8 mouse cellular contexts compared by ENCODE assay signal in genomic region chr12:111538292-111539040, GRCm38 (mm10). TPM values are rescaled to one million over a fixed set of nuclear protein-coding genes. Genes with fewer than 3 reads are reported as not detected.
DNase-seq lines count a peak whose midpoint lies in the region; ATAC-seq and TF ChIP-seq lines count a peak whose summit lies in the region.

No protein-coding gene starts in this region.

- no peaks in the 10 kb centered on the region for H3K27me3 ChIP-seq in forebrain, embryonic 13.5 days
- H3K27me3 ChIP-seq in neural tube, embryonic 15.5 days (replicated peaks): no peaks in the 10 kb centered on the region

- peaks cover 35% of the 10 kb centered on the region for H3K4me1 ChIP-seq in forebrain, embryonic 13.5 days
- H3K4me1 ChIP-seq in lung, adult 2 months (ENCODE audit: control insufficient read depth, insufficient read depth, low read length): peaks cover 8% of the 10 kb centered on the region
- peaks cover 36% of the 10 kb centered on the region for H3K4me1 ChIP-seq in neural tube, embryonic 15.5 days

- no peak for TF ChIP-seq CTCF in layer of hippocampus, adult 2 months (conservative IDR thresholded peaks at IDR 0.05)
- no peak for TF ChIP-seq CTCF in lung, adult 2 months (IDR thresholded peaks at IDR 0.05; ENCODE audit: insufficient read depth, low read length)

- H3K9ac ChIP-seq in forebrain, embryonic 13.5 days: peak overlapping the region; percentile 97
- H3K9ac ChIP-seq in neural tube, embryonic 15.5 days (replicated peaks): peak overlapping the region; percentile 97

- ATAC-seq in CD4-positive, CD25-positive, alpha-beta regulatory T cell, adult 4 months: peak; percentile 37
- peak; percentile 37 for ATAC-seq in forebrain, embryonic 13.5 days
- ATAC-seq in neural tube, embryonic 15.5 days (ENCODE audit: low FRiP score): peak; percentile 80

- H3K36me3 ChIP-seq in forebrain, embryonic 13.5 days (ENCODE audit: poor library complexity, severe bottlenecking): peaks cover 43% of the 10 kb centered on the region
- peaks cover 36% of the 10 kb centered on the region for H3K36me3 ChIP-seq in neural tube, embryonic 15.5 days

- intact Hi-C loops in heart, postnatal 25 days (cut with DNase I): loop anchor here (5.0 kb wide), 1 partner anchor 34 kb away; the partner anchor contains the start of gene Mark3

- no peak for TF ChIP-seq POLR2A in lung, adult 2 months (IDR thresholded peaks at IDR 0.05; ENCODE audit: borderline replicate concordance, extremely low read depth, low read depth, low read length)

- no peaks in the 10 kb centered on the region for H3K9me3 ChIP-seq in forebrain, embryonic 13.5 days (replicated peaks)
- H3K9me3 ChIP-seq in neural tube, embryonic 15.5 days (replicated peaks): no peaks in the 10 kb centered on the region

- peak overlapping the region; percentile 91 for H3K4me2 ChIP-seq in forebrain, embryonic 13.5 days
- H3K4me2 ChIP-seq in neural tube, embryonic 15.5 days: peak overlapping the region; percentile 66

- DNase-seq in c-Kit-positive CD71-positive TER-119-positive erythroid progenitor cells, embryonic 14.5 days (ENCODE audit: low spot score): peak; percentile 57
- DNase-seq in heart, postnatal 25 days (ENCODE audit: low spot score): peak; percentile 77
- DNase-seq in layer of hippocampus, adult 2 months (ENCODE audit: low spot score in 2 of 2): peak; percentile 65 to 79
- DNase-seq in lung, adult 2 months: peak; percentile 77
- peak; percentile 80 for DNase-seq in testis, postnatal 14 days (ENCODE audit: low spot score)

- H3K27ac ChIP-seq in forebrain, embryonic 13.5 days: peak overlapping the region; percentile 96
- peak overlapping the region; percentile 98 for H3K27ac ChIP-seq in layer of hippocampus, adult 2 months
- peak overlapping the region; percentile 98 for H3K27ac ChIP-seq in neural tube, embryonic 15.5 days (replicated peaks)

- under 1% methylated on average over 53 of the region's 111 CpGs for WGBS in forebrain, embryonic 13.5 days
- under 1% methylated on average over 108 of the region's 111 CpGs for WGBS in lung, adult 2 months
- under 1% methylated on average over 89 of the region's 111 CpGs for WGBS in neural tube, embryonic 15.5 days

- peak overlapping the region; percentile 85 for H3K4me3 ChIP-seq in forebrain, embryonic 13.5 days
- H3K4me3 ChIP-seq in layer of hippocampus, adult 2 months: peak overlapping the region; percentile 93
- peak overlapping the region; percentile 72 for H3K4me3 ChIP-seq in lung, adult 2 months (replicated peaks; ENCODE audit: extremely low read depth, low read depth, low read length)
- H3K4me3 ChIP-seq in neural tube, embryonic 15.5 days (replicated peaks): peak overlapping the region; percentile 94

RNA-seq across cellular contexts. Expression of gene Eif5, which starts 0.7 kb away (rescaled TPM):
- polyA plus RNA-seq in CD4-positive, CD25-positive, alpha-beta regulatory T cell, adult 4 months (2017; shearing (Covaris generic)): 100 to 1,000 TPM in 1 of 2 experiments, 10 to 100 TPM in 1; 76.9 to 116 TPM
- polyA plus RNA-seq in forebrain, embryonic 13.5 days (2015; fragmentation: Nextera tagmentation; extraction: Ambion mirVana): 667 and 695 TPM in 2 replicates
- total RNA-seq in heart, postnatal 25 days (2021): 100 to 1,000 TPM; 140 to 145 TPM
- 100 to 1,000 TPM; 253 to 260 TPM for total RNA-seq in layer of hippocampus, adult 2 months (2021)
- polyA plus RNA-seq in lung, adult 2 months (2012; rRNA removed): 48.5 and 68.3 TPM in 2 replicates
- polyA plus RNA-seq in neural tube, embryonic 15.5 days (2015; fragmentation: Nextera tagmentation; extraction: Ambion mirVana): 547 and 548 TPM in 2 replicates

RNA-seq across cellular contexts. Expression of gene Mark3, which starts 35.9 kb away (rescaled TPM):
- 10 to 100 TPM; 28.9 to 33.9 TPM for polyA plus RNA-seq in CD4-positive, CD25-positive, alpha-beta regulatory T cell, adult 4 months (2017; shearing (Covaris generic))
- polyA plus RNA-seq in forebrain, embryonic 13.5 days (2015; fragmentation: Nextera tagmentation; extraction: Ambion mirVana): 44.2 and 47.2 TPM in 2 replicates
- total RNA-seq in heart, postnatal 25 days (2021): 10 to 100 TPM; 52.9 to 54.3 TPM
- total RNA-seq in layer of hippocampus, adult 2 months (2021): 100 to 1,000 TPM; 108 to 110 TPM
- 26.4 and 27.7 TPM in 2 replicates for polyA plus RNA-seq in lung, adult 2 months (2012; rRNA removed)
- polyA plus RNA-seq in neural tube, embryonic 15.5 days (2015; fragmentation: Nextera tagmentation; extraction: Ambion mirVana): 44.4 and 47.0 TPM in 2 replicates

RNA-seq across cellular contexts. Expression of gene Gm266, which starts 52.8 kb away (rescaled TPM):
- polyA plus RNA-seq in CD4-positive, CD25-positive, alpha-beta regulatory T cell, adult 4 months (2017; shearing (Covaris generic)): not detected
- polyA plus RNA-seq in forebrain, embryonic 13.5 days (2015; fragmentation: Nextera tagmentation; extraction: Ambion mirVana): 0.40 and 1.0 TPM in 2 replicates
- total RNA-seq in heart, postnatal 25 days (2021): under 1 TPM; 0.36 to 0.75 TPM
- total RNA-seq in layer of hippocampus, adult 2 months (2021): 1 to 10 TPM; 5.2 to 6.1 TPM
- 0.12 and 0.31 TPM in 2 replicates for polyA plus RNA-seq in lung, adult 2 months (2012; rRNA removed)
- 2.9 and 12.0 TPM in 2 replicates for polyA plus RNA-seq in neural tube, embryonic 15.5 days (2015; fragmentation: Nextera tagmentation; extraction: Ambion mirVana)

Comparison
In these comparisons a context has a peak if more than half of its experiments do, and no peak if none do; other contexts are left out.
1. Peak in every context shown above with its lines: DNase-seq, ATAC-seq, H3K4me3 ChIP-seq and H3K27ac ChIP-seq.